Comparison of ENCODE assay signal across 9 mouse cellular contexts in the genomic region with DNA sequence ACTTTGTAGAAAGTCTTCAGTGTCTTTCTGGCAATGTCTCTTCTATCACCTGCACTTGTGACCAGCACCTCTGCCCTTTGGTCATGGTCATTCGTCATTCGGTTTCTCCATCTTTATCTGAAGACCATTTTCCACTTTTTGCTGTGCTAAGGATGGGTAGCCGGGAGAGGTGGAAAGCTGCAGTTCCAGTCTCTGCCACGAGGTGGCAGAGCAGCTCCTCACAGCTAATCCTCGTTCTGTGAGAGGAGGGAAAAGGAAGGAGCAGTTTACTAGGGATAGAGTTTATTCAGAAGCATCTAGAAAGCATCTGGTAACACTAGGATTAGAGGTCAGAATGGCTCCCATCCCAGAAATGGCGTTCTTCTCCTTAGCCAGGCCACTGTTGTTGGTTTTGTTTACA. TPM values are rescaled to one million over a fixed set of nuclear protein-coding genes. Genes with fewer than 3 reads are reported as not detected.
DNase-seq lines count a peak whose midpoint lies in the region; ATAC-seq and TF ChIP-seq lines count a peak whose summit lies in the region.
"Had no signal": no experiment of that assay in that cellular context is flagged by ENCODE, and none has a peak within 500 bp of the region (broad histone marks: within the 10 kb centered on the region; RNA-seq: fewer than 3 reads in every experiment).

No protein-coding gene starts in this region.

- peaks cover 38% of the 10 kb centered on the region for H3K36me3 ChIP-seq in embryonic facial prominence, embryonic 14.5 days (ENCODE audit: control insufficient read depth, insufficient read depth, low read length)

- no peak overlapping the region for H3K4me3 ChIP-seq in bone marrow, adult 2 months (replicated peaks; ENCODE audit: control insufficient read depth, low read depth, low read length)
- no peak overlapping the region for H3K4me3 ChIP-seq in embryonic facial prominence, embryonic 14.5 days (ENCODE audit: low read depth, low read length)
- H3K4me3 ChIP-seq: lung, embryonic 15.5 days had no signal

- intact Hi-C loops in heart, postnatal 10 days (cut with DNase I) = loop anchor here (1.0 to 10.0 kb wide), 2 partner anchors 172 to 280 kb away; no protein-coding TSS in a partner anchor

- no peak for ATAC-seq in CD4-positive, CD25-positive, alpha-beta regulatory T cell, adult 4 months
- 0 out of 2 replicates have a peak, but pooled peaks have one; percentile 70 for ATAC-seq in embryonic facial prominence, embryonic 14.5 days (ENCODE audit: low read depth)
- peak; percentile 68 for ATAC-seq in megakaryocyte, adult 5-6 weeks (ENCODE audit: poor library complexity, severe bottlenecking)

- 28% methylated on average over 6 of the region's 6 CpGs for WGBS in bone marrow, adult 2 months
- 23% methylated on average over 6 of the region's 6 CpGs for WGBS in embryonic facial prominence, embryonic 14.5 days

- DNase-seq in CD4-positive, CD25-positive, alpha-beta regulatory T cell, adult 2 months (ENCODE audit: low read depth, low spot score) = peak; percentile 76
- DNase-seq in embryonic facial prominence, embryonic 14.5 days (ENCODE audit: low spot score) = peak; percentile 61
- DNase-seq in heart, postnatal 10 days = peak; percentile 75 to 89
- DNase-seq in layer of hippocampus, postnatal 14 days (ENCODE audit: low spot score in 2 of 2) = peak; percentile 72 to 79
- DNase-seq in skeletal muscle tissue, adult 2 months (ENCODE audit: low read depth, low spot score) = peak; percentile 56

- H3K9me3 ChIP-seq in embryonic facial prominence, embryonic 14.5 days (ENCODE audit: control insufficient read depth, low read length) = no peaks in the 10 kb centered on the region
- H3K9me3 ChIP-seq: lung, embryonic 15.5 days had no signal

- H3K27me3 ChIP-seq in embryonic facial prominence, embryonic 14.5 days (replicated peaks; ENCODE audit: control insufficient read depth, insufficient read depth, low read length) = no peaks in the 10 kb centered on the region
- H3K27me3 ChIP-seq: lung, embryonic 15.5 days had no signal

- no peak overlapping the region for H3K9ac ChIP-seq in embryonic facial prominence, embryonic 14.5 days (ENCODE audit: low read depth, low read length)
- H3K9ac ChIP-seq: lung, embryonic 15.5 days had no signal

- H3K4me2 ChIP-seq in embryonic facial prominence, embryonic 14.5 days (ENCODE audit: low read depth, low read length) = no peak overlapping the region
- H3K4me2 ChIP-seq: lung, embryonic 15.5 days had no signal

- H3K27ac ChIP-seq in bone marrow, adult 2 months (ENCODE audit: control insufficient read depth, insufficient read depth, low read depth, low read length, poor library complexity) = no peak overlapping the region
- no peak overlapping the region for H3K27ac ChIP-seq in embryonic facial prominence, embryonic 14.5 days (replicated peaks; ENCODE audit: low read depth, low read length)
- H3K27ac ChIP-seq: lung, embryonic 15.5 days had no signal

- H3K4me1 ChIP-seq in bone marrow, adult 2 months (ENCODE audit: control insufficient read depth, insufficient read depth, low read length) = no peaks in the 10 kb centered on the region
- no peaks in the 10 kb centered on the region for H3K4me1 ChIP-seq in embryonic facial prominence, embryonic 14.5 days (ENCODE audit: control insufficient read depth, insufficient read depth, low read length)
- H3K4me1 ChIP-seq: lung, embryonic 15.5 days had no signal

- no peak for TF ChIP-seq POLR2A in bone marrow, adult 2 months (IDR thresholded peaks at IDR 0.05; ENCODE audit: borderline replicate concordance, control insufficient read depth, low read depth, low read length)

- TF ChIP-seq CTCF in bone marrow, adult 2 months (IDR thresholded peaks at IDR 0.05; ENCODE audit: control insufficient read depth, insufficient read depth, low read length) = peak; percentile 92

RNA-seq across cellular contexts. Expression of a gene that starts 11.3 kb away (rescaled TPM):
- polyA plus RNA-seq in CD4-positive, CD25-positive, alpha-beta regulatory T cell, adult 4 months (2017; shearing (Covaris generic)) = 10 to 100 TPM; 18.9 to 23.2 TPM
- polyA plus RNA-seq in bone marrow, adult 2 months (2011; ENCODE audit: insufficient read depth, insufficient read length, low replicate concordance, missing spikeins) = 50.5 and 59.1 TPM in 2 replicates
- 66.0 and 68.1 TPM in 2 replicates for polyA plus RNA-seq in embryonic facial prominence, embryonic 14.5 days (2014; fragmentation: Nextera tagmentation; extraction: Ambion mirVana)
- total RNA-seq in heart, postnatal 10 days (2021) = 10 to 100 TPM; 25.2 to 26.1 TPM
- total RNA-seq in layer of hippocampus, postnatal 14 days (2021) = 10 to 100 TPM; 39.2 to 46.7 TPM
- 17.5 and 24.2 TPM in 2 replicates for total RNA-seq in megakaryocyte, adult 5-6 weeks (2015)
- 28.1 and 31.8 TPM in 2 replicates for total RNA-seq in megakaryocyte, adult 5-6 weeks (2017)

RNA-seq across cellular contexts. Expression of a gene that starts 11.4 kb away (rescaled TPM):
- polyA plus RNA-seq in CD4-positive, CD25-positive, alpha-beta regulatory T cell, adult 4 months (2017; shearing (Covaris generic)) = 1 to 10 TPM; 4.6 to 4.8 TPM
- 5.5 and 6.4 TPM in 2 replicates for polyA plus RNA-seq in bone marrow, adult 2 months (2011; ENCODE audit: insufficient read depth, insufficient read length, low replicate concordance, missing spikeins)
- 2.2 and 2.6 TPM in 2 replicates for polyA plus RNA-seq in embryonic facial prominence, embryonic 14.5 days (2014; fragmentation: Nextera tagmentation; extraction: Ambion mirVana)
- total RNA-seq in heart, postnatal 10 days (2021) = 1 to 10 TPM; 1.4 to 2.0 TPM
- total RNA-seq in layer of hippocampus, postnatal 14 days (2021) = 1 to 10 TPM; 3.3 to 5.2 TPM
- 1.7 and 2.1 TPM in 2 replicates for total RNA-seq in megakaryocyte, adult 5-6 weeks (2015)
- total RNA-seq in megakaryocyte, adult 5-6 weeks (2017) = 9.3 and 11.6 TPM in 2 replicates

RNA-seq across cellular contexts. Expression of a gene that starts 51.1 kb away (rescaled TPM):
- polyA plus RNA-seq in CD4-positive, CD25-positive, alpha-beta regulatory T cell, adult 4 months (2017; shearing (Covaris generic)) = under 1 TPM in 1 of 2 experiments, not detected in 1; 0.62 TPM
- polyA plus RNA-seq in bone marrow, adult 2 months (2011; ENCODE audit: insufficient read depth, insufficient read length, low replicate concordance, missing spikeins) = not detected in 2 replicates
- polyA plus RNA-seq in embryonic facial prominence, embryonic 14.5 days (2014; fragmentation: Nextera tagmentation; extraction: Ambion mirVana) = 0.18 and 0.30 TPM in 2 replicates
- total RNA-seq in heart, postnatal 10 days (2021) = not detected
- total RNA-seq in layer of hippocampus, postnatal 14 days (2021) = not detected
- total RNA-seq in megakaryocyte, adult 5-6 weeks (2015) = not detected in 2 replicates
- total RNA-seq in megakaryocyte, adult 5-6 weeks (2017) = 0.18 and 0.65 TPM in 2 replicates

RNA-seq across cellular contexts. Expression of a gene that starts 53.7 kb away (rescaled TPM):
- polyA plus RNA-seq in CD4-positive, CD25-positive, alpha-beta regulatory T cell, adult 4 months (2017; shearing (Covaris generic)) = 10 to 100 TPM in 1 of 2 experiments, 1 to 10 TPM in 1; 9.5 to 11.2 TPM
- 4.1 and 9.9 TPM in 2 replicates for polyA plus RNA-seq in bone marrow, adult 2 months (2011; ENCODE audit: insufficient read depth, insufficient read length, low replicate concordance, missing spikeins)
- polyA plus RNA-seq in embryonic facial prominence, embryonic 14.5 days (2014; fragmentation: Nextera tagmentation; extraction: Ambion mirVana) = 12.3 and 12.6 TPM in 2 replicates
- total RNA-seq in heart, postnatal 10 days (2021) = 10 to 100 TPM; 15.4 to 16.2 TPM
- 10 to 100 TPM; 43.7 to 44.9 TPM for total RNA-seq in layer of hippocampus, postnatal 14 days (2021)
- total RNA-seq in megakaryocyte, adult 5-6 weeks (2015) = 11.3 and 11.5 TPM in 2 replicates
- 4.9 and 6.8 TPM in 2 replicates for total RNA-seq in megakaryocyte, adult 5-6 weeks (2017)

RNA-seq across cellular contexts. Expression of a gene that starts 53.8 kb away (rescaled TPM):
- not detected for polyA plus RNA-seq in CD4-positive, CD25-positive, alpha-beta regulatory T cell, adult 4 months (2017; shearing (Covaris generic))
- polyA plus RNA-seq in bone marrow, adult 2 months (2011; ENCODE audit: insufficient read depth, insufficient read length, low replicate concordance, missing spikeins) = 0.65 TPM in 1 of 2 replicates, not detected in the other
- not detected in 2 replicates for polyA plus RNA-seq in embryonic facial prominence, embryonic 14.5 days (2014; fragmentation: Nextera tagmentation; extraction: Ambion mirVana)
- not detected for total RNA-seq in heart, postnatal 10 days (2021)
- not detected for total RNA-seq in layer of hippocampus, postnatal 14 days (2021)
- not detected in 2 replicates for total RNA-seq in megakaryocyte, adult 5-6 weeks (2015)
- not detected in 2 replicates for total RNA-seq in megakaryocyte, adult 5-6 weeks (2017)
- polyA plus RNA-seq: lung, embryonic 15.5 days had no signal
